Mouse (Mus musculus) induced T-regulatory cell, adult 2 months (primary cell): ENCODE results near the gene C8b.

Experiments used
- DNase-seq: peaks from one replicate; pipeline ENCODE4 v3.0.0-alpha.2; 2012; ENCODE audit warnings: low read depth

The C8b gene

DNA sequence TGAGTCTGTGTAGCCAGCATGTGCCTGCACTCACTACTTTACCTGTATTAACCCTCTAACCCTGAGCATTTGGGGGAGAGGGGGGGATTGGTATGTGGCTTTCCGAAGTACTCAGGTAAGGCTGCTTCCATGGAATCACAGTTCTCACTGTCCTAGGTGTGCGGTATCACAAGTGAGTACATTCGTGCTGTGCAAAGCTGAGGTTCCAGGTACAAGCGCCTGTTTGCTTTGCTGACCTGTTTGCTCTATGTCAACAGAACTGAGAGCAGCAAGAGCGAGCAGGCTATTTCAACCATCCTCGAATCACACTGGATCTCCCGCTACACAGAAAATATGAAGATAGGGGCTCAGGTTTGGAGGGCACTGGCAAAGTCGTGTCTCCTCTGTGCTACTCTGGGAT lies at the start of gene C8b:
Gene C8b (plus strand): TSS at position 253 of the 400 bp plus-strand sequence.
- DNase-seq, result no peak

DNA sequence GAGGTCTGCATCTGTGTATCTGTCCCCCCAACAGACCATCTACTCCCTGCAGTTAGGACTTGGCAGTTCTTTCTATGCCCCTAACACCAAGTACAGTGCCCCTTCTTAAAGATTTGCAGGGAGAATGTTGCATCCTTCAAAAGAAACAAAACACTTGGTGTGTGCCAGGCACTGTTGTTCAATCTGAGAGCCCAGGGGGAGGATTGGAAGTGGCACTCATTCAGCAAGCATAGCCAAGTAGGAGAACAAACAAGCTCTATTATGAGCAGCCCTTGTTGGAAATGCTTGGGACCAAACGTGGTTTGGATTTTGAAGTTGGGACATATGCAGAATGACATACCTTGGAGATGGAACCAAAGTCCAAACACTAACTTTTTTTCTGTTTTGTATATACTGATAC lies 49.6 kb upstream of the C8b start:
- DNase-seq, result no peak

DNA sequence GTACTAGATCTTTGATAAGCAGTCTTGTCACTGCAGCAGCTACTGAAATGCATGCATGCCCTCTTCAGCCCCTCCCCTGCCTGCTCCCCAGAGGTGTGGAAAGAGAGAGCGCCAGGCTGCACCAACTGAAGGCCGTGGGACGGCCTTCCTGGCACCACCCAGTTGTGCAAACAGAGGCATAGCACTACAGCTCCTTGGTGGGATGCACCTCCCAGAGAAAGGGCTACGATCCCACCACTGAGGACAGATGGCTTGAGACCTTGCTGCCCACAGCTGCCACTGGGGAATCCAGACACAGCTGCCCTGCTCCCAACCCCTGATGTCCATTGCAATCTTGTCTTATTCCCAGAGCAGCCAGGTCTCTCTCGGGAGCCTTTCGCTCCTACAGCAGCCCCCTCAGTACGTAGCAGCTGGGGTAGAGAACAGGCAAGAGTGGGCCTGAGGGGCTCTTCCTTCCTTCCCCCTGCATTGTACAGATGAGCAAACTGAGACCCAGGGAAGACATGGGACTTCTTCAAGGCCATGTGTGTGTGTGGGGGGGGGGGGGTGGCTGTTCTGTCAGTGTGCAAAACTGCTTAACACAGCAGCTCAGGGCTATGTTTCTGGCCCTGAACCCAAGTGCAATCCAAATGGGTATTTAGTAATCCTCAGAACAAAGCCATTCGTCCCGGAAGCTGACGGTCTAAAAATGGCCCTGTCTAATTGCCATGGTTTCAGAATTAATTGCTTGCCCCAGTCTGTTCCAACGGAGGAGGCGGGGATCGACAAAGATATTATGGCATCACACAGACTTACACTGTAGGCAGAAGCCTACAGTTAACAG lies 46.9 kb upstream of the C8b start:
- DNase-seq, result no peak

DNA sequence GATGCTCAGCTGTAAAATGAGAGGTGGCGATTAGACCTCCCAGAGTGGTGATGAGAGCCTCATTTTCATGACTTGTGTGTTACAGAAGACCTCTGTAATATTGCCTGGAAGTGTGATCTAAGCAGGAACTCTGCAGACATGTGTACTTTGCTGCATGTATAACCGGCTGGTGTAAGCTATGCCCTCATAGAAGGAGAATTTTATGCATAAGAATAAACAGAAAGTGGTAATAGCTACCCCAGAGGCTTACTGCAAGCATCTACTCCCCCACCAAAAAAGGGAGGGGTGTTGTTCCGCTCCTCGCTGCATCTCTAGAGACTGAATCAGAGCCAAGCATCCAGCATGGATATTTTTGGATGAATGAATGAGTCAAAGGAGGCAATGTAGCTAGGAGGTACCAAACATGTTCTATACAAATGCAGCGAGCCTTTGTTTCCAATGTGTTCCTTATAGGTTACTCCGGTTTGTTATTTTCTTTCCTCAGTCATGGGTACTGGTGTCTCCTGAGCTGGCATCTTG lies 42.5 kb upstream of the C8b start:
- no peak for DNase-seq

DNA sequence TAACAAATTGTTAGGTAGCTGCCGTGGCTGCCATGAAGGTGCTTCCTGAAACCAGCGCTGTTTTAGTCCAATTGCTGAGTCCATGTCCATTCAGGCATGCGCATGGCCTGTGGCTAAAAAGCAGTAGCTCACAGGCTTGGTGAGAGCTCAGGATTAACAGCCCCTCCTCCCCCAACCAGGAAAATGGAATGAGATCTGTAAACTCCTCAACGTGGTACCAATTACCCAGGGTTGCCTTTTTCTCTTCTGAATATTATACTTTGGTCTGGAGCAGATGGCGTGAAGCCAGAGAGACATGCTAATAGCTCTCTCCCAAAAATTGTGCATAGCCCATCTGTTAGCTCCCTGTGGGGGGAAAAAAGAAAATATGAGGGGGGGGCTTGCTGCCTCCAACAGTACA lies 41.9 kb upstream of the C8b start:
- DNase-seq, result no peak

DNA sequence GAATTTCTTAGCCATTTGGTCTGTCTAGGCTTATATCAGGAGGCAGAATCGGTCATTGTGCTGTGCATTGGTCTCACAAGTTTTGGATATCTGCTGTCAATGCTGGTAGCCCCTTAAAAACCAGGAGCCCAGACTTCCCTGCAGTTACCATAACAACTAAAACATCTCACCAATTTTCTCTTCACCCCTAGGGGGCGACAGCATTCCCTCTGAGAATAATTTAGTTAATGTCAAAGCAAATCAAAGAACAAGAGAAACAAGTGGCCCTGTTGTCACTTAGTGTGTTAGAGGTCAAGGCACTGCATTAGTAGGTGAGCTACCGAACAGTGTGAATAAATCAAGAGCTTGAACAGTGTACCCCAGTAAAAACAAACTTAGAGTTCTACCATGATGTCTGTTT lies 40.4 kb upstream of the C8b start:
- no peak for DNase-seq

DNA sequence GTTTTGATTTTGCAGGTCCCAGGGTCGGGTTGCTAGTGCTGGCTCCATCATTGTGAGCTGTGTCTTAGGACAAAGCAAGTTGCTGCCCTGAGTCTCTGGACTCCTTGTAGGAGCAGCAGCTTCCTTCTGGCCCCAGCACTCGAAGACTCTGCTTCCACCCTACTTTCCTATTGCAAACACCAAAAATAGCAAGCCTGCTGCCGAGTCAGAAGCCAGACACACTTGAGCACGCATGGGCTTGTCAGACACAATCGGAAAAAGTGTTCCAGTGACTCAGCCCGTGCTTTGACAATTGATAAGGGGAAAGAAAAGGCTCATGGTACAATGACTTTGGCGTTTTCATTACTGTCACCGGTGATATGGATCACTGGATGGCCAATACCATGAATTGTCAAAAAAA lies 36.9 kb upstream of the C8b start:
- no peak for DNase-seq

DNA sequence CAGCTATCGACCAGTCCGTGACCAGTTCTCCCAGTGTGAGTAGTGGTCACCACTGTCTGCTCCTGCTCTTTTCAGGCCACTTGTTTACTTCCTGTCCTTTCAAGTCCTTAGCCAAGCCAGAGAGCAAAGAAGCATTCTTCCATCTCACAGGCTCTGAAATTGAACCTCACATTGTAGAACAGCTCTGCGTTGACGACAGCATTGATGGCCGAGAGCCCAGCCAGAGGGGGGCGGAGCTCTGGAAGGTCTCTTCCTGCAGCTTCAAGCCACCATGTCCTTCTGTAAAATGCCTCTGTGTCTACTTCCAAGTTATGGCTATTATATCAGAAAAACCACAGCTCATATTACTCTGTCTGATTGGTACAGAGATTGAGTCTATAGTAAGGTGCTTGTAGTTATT lies 19.6 kb upstream of the C8b start:
- no peak for DNase-seq

DNA sequence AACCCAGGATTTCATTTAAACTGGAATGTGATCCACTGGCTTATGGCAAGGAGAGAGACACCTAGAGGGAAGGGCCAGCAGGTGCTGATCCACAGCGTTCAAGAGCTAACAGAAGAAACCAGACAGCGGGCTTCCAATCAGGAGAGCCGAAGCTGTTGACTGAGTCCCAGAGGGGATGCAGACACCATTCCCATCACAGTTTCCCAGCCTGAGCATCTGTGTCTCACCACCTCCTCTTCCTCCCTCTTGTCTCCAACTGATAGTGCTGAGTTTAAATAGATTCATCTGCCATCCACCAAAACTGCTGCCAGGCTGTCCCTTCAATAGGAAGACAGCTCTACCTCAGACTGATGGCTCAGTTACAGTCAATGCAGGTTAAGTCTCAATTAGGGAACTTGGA lies 12.0 kb upstream of the C8b start:
- no peak for DNase-seq

DNA sequence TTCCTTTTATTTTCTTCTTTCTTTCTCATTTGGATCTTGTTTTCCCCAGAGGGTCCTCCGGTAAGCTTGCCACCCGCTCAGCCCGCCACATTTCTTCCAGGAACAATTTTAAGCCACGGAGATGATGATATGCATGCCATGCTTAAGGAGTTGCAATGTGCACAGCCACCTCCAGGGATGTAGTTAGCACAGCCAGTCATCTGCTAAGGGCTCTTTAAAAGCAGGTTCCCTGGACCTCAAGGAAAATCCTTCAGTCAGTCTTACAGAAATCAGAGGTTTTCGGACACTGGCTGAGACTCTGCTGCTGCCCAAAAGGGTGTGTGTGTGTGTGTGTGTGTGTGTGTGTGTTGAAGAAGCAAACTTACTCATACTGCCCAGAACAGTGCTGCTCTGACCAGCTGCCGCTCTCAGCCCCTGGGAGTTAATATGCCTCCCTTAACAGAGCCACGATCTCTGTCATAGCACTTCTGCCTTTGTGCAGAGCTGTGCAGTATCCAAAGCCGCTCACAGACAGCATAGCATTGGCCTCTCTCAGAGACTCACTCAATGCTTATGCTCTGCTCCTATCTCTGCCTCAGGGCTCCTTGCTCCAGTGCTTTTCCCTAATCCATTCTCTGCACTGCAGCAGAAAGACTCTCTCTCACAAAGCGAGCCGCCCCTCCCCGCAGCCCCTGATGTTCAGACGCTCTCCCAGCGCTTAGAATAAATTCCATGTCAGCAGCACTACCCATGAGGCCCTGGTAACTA lies 5.1 kb upstream of the C8b start:
- no peak for DNase-seq

DNA sequence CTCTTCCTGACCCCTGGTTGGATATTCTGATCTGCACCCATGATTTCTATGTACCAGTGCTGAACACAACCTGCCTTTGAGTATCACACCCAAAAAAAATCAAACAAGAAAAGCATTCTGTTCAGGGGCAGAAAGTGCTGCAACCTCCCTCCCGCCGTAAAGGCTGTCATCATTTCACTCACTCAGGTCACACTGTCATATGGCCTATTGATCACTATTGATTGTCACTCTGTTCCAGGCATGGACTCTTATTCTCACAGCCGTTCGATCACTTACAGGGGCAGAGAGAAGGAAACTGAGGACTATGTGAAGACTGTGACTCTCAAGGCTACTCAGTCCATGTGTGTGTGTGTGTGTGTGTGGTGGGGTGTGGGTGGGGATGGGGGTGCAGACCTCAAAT lies 2.1 kb downstream of the C8b start:
- no peak for DNase-seq

DNA sequence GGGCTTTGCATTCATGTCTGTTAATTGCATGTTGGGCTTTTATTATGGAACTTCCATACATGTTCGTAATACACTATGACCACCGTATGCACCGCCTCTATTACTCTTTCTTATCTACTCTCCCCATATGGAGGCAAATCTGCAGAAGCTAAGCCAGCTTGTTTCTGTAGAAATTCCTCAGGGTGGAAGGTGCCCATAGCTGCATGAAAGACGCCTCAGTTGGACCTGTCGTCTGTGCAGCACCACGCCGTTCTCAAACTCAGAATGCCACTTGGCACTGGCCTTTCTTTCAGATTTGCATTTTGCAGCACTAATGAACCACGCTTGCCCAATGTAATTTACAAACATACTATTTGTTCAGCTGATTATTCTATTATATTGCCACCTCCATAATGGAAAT lies 3.5 kb downstream of the C8b start:
- DNase-seq, result no peak

DNA sequence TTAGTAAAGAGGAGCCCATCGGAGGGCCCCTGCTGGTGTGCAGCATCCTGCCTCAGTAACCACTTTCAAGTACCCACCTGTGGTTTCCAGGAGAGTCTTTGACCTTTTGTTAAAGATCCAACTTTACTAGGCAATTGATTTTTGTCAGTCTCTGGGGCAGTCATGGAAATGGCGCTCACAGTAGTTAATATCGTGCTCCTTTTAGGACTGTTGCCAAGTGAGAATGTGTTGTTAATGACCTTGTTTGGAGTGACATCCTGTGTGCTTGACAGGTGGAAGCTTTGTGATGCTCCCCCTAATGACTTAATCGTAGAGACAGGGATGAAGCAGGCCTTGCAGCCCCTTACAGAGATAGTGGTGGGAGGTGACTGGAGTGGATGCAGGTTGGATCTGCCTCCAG lies 4.2 kb downstream of the C8b start:
- DNase-seq, result no peak

DNA sequence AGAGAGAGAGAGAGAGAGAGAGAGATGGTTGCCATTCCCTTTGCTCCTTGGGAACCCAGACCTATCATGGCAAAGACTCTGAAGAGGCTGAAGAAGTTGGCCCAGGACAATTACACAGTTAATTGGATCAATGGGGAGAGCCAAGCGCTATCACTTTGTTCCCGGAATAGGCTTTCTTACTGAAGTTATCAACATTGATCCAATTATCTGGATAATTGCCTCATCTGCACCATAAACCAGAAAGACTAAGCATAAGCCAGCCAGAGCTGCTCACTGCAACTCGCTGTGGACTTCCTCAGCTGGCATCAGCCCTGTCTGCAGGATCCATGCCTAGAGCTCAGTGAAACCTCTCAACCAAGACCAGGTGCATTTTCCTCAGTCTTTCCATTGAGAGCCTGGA lies 9.5 kb downstream of the C8b start:
- no peak for DNase-seq

DNA sequence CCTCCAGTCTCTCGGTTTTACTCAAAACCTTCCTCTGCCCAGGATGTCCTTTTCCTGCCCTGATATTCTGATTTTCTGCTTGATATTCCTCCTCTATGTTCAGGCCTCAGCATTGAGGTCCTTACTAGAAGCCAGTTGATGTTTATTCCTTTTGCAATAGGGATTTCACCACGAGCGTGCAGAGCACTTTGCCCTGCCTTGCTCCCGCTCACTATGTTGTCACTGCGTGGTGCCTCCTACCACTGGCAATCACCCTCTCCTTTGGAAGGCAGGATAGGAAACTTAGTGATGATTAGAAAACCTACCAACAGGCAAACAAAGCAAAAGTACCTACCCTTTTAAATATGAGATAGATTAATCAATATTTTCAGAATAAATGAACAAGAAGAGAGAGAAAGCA lies 13.3 kb downstream of the C8b start:
- no peak for DNase-seq

DNA sequence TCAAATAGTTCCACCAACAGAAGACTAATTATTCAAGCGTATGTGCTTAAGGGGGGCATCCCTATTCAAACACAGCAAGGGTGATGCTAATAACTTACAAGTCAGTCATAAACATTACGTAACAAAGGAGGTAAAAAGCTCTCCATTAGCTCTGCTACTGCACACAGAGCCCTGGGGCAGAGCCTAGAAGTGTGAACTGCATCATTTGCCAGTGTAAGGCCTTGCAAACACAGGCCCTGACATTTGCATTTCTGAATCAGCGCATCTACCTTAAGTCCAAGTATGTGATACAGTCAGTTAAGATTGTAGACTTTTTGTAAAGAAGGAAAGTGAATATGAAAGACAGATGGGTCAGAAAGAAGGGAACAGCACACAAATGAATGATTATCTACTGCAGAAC lies 15.3 kb downstream of the C8b start:
- no peak for DNase-seq

DNA sequence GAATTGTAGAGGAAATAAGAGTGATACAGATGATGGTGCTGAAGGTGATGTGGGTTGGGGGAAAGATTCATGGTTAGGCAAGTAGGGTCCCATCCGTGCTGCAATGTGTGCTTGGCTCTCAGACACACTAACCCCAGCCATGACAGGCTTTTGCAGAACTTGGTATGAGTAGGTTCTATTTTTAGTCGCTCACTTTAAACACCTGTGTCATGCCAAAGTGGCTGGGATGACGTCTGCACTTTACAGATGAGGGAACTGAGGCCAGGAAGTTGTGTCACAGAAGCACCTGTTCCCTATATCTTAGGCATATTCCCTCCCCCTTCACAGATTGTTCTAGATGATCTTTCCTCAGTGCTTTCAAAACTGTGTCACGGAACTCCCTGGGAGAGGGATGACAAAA lies 16.2 kb downstream of the C8b start:
- DNase-seq, result no peak

DNA sequence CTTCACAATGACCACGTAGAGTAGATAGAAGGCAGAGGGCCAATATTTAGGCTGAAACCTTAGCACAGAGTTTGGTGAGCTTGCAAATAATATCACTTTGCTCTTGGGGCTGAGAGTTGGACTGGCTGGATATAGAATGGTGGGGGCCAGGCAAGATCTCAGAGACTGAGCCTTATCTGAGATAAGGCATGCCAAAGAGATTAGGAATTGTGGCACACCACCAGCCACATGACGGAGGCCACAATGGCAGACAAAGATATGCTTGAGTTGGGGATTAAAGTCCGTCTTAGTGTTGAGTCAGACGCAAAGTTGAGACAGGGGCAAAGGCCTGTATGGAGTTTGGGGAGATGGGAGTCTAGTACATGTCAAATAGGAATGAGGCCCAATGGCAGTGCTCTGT lies 26.0 kb downstream of the C8b start:
- DNase-seq, result no peak

DNA sequence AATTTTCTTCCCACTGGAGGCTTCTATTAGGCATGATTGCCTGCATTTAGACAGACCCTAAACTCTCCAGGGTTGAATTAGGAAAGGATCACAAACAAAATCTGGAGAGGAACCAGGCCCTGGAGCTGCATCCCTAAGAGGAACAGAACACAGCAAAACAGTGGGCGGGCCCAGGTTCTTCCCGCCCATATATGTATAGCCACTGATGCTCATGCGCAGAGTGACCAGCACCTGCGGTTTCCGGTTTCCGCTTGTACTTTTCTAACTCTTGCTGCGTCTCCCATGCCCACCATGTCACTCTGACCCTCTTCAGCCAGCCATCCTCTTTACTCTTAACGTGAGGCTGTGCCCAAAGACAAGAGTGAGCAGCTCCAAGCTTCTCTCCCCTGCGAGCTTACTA lies 32.8 kb downstream of the C8b start:
- DNase-seq, result no peak

DNA sequence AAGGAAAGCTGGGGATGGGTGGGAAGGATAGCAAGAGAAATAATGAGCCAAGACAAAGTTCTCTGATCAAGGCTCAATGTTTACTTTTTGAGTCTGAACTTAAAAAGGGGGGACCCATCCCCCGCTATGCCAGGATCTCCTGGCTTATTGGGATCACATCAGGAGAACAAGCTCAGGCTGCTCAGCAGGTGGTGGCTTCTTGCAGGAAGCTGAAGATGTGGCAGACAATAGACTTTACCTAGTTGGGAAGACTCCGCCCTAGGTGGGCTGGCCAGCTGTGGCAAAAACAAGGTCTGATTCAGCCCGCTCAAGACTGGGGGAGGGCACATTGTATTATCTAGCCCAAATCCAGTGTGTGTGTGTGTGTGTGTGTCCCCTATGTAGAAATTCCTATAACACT lies 35.5 kb downstream of the C8b start:
- DNase-seq, result no peak

DNA sequence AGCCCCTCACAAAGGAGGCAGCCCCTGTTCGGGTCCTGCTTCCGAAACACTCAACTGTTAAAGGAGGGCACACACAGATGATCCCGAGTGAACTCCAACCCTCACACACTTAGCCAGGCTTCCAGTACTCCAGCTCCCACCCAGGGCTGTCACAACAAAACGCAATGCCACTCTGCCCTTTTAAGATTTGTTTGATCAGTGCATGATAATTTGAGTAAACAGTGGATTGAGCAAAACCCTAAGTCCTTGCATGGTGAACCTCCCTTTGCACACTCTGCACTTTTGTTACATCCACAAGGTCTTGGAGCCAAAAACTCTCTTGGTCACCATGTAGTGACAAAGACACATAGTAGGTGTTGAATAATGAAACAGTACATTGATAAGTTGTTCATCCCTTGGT lies 38.0 kb downstream of the C8b start:
- DNase-seq, result no peak

DNA sequence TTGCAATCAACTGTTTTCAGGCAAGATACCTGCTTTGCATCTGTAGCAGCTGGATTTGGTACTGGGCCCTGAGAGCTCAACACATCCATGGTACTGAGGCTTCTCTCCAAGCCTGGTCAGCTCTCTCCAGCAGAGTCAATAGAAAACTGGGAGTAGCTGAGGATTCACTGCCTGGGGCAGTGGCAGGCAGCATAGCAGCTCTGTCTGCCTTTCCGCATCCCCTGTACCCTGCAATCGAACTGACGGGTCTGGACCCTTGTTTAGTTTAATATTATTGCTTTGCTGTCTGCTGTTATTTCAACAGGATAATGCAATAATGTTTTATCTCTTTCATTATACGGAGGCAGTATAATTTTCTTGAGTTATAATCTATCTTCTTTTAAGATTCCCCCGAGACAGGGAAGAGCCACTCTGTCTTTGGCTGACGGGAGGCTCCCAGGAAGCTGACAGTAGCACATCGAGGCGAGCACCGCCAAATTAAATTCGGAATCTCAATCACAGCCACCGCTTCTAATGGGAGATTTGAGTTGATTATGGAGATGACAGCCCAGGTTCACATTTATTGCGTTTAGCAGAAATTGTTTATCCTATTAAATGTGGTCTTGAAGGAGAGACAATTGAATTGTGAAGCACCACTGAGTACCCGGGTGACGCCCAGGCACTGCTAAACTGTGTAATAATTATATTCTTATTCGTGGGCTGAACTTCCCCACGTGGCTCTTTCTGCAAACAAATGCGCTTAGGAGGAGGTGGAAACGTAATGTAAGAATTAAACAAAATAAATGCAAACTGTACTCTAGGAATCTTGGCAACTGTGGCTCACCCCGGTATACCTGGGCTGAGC lies 39.5 kb downstream of the C8b start:
- DNase-seq, result no peak
